Comparison of ENCODE assay signal across 26 mouse cellular contexts in genomic region chr14:23625436-23625835, GRCm38 (mm10).
"Had no signal": no experiment of that assay in that cellular context is flagged by ENCODE, and none has a peak within 500 bp of the region (broad histone marks: within the 10 kb centered on the region; RNA-seq: fewer than 3 reads in every experiment).

No protein-coding gene starts in this region.

- H3K27ac ChIP-seq: limb, embryonic 10.5 days; liver, embryonic 12.5 days; liver, embryonic 15.5 days; lung, embryonic 15.5 days; midbrain, embryonic 10.5 days; midbrain, embryonic 13.5 days; neural tube, embryonic 13.5 days; stomach, postnatal 0 days had no signal

- H3K4me3 ChIP-seq: limb, embryonic 10.5 days; limb, embryonic 13.5 days; liver, embryonic 12.5 days; liver, embryonic 15.5 days; lung, embryonic 15.5 days; megakaryocyte, embryonic 14.5 days; midbrain, embryonic 10.5 days; midbrain, embryonic 13.5 days; myocyte; neural tube, embryonic 13.5 days had no signal

- DNase-seq: kidney, adult 18-20 months; kidney, adult 9 months; kidney, postnatal 14 days; kidney, postnatal 4 days; layer of hippocampus, postnatal 36 days; liver; lung, adult 18-20 months; lung, postnatal 10 days; lung, postnatal 36 days; retina, postnatal 1 day; right cerebral cortex, postnatal 14 days; right cerebral cortex, postnatal 4 days; thymus, adult 2 months; thymus, postnatal 14 days; thymus, postnatal 4 days had no signal

- H3K4me1 ChIP-seq: limb, embryonic 10.5 days; liver, embryonic 12.5 days; liver, embryonic 15.5 days; lung, embryonic 15.5 days; megakaryocyte, embryonic 14.5 days; midbrain, embryonic 10.5 days; midbrain, embryonic 13.5 days had no signal
